8 mouse cellular contexts compared by ENCODE assay signal in genomic region chr6:94145430-94146205, GRCm38 (mm10).
DNase-seq lines count a peak whose midpoint lies in the region; ATAC-seq and TF ChIP-seq lines count a peak whose summit lies in the region.

No protein-coding gene starts in this region.

- no peak for DNase-seq in lung, embryonic 14.5 days
- DNase-seq in lung, adult 2 months, result no peak
- peak; percentile 40 to 65 for DNase-seq in gastrocnemius, adult 8-10 months (ENCODE audit: low spot score in 2 of 2)
- DNase-seq in kidney, adult 2 months, result peak; percentile 88
- DNase-seq in liver, postnatal 0 days, result no peak
- no peak for DNase-seq in left cerebral cortex, adult 9 months (ENCODE audit: low spot score in 2 of 2)

- H3K36me3 ChIP-seq in lung, embryonic 14.5 days (ENCODE audit: insufficient read depth), result no peaks in the 10 kb centered on the region
- no peaks in the 10 kb centered on the region for H3K36me3 ChIP-seq in kidney, adult 2 months (ENCODE audit: control insufficient read depth, insufficient read depth, low read length)
- H3K36me3 ChIP-seq in stomach, embryonic 14.5 days (ENCODE audit: control insufficient read depth, insufficient read depth, low read length), result no peaks in the 10 kb centered on the region
- no peaks in the 10 kb centered on the region for H3K36me3 ChIP-seq in liver, embryonic 12.5 days
- no peaks in the 10 kb centered on the region for H3K36me3 ChIP-seq in liver, postnatal 0 days (replicated peaks; ENCODE audit: insufficient read depth, low read length)

- H3K4me3 ChIP-seq in lung, embryonic 14.5 days (ENCODE audit: low read depth, low read length), result no peak overlapping the region
- no peak overlapping the region for H3K4me3 ChIP-seq in lung, adult 2 months (replicated peaks; ENCODE audit: extremely low read depth, low read depth, low read length)
- no peak overlapping the region for H3K4me3 ChIP-seq in kidney, adult 2 months (ENCODE audit: insufficient read depth, low read depth, low read length)
- H3K4me3 ChIP-seq in stomach, embryonic 14.5 days (ENCODE audit: low read depth, low read length), result no peak overlapping the region
- no peak overlapping the region for H3K4me3 ChIP-seq in liver, embryonic 12.5 days
- no peak overlapping the region for H3K4me3 ChIP-seq in liver, postnatal 0 days (ENCODE audit: low read depth, low read length)

- ATAC-seq in lung, embryonic 14.5 days (ENCODE audit: insufficient read depth), result 0 out of 2 replicates have a peak, but pooled peaks have one; percentile 58
- ATAC-seq in stomach, embryonic 14.5 days (ENCODE audit: insufficient number of reproducible peaks, insufficient read depth, low FRiP score, low read depth), result no peak
- ATAC-seq in liver, embryonic 12.5 days, result no peak
- ATAC-seq in liver, postnatal 0 days, result no peak

- H3K4me2 ChIP-seq in lung, embryonic 14.5 days, result no peak overlapping the region
- H3K4me2 ChIP-seq in stomach, embryonic 14.5 days (replicated peaks; ENCODE audit: low read depth, low read length), result no peak overlapping the region
- no peak overlapping the region for H3K4me2 ChIP-seq in liver, embryonic 12.5 days
- H3K4me2 ChIP-seq in liver, postnatal 0 days (ENCODE audit: low read depth, low read length), result no peak overlapping the region

- TF ChIP-seq POLR2A in lung, adult 2 months (IDR thresholded peaks at IDR 0.05; ENCODE audit: borderline replicate concordance, extremely low read depth, low read depth, low read length), result no peak
- no peak for TF ChIP-seq POLR2A in kidney, adult 2 months (IDR thresholded peaks at IDR 0.05; ENCODE audit: low read depth, low read length)

- 79% methylated on average over 8 of the region's 8 CpGs for WGBS in lung, embryonic 14.5 days
- WGBS in lung, adult 2 months, result 63% methylated on average over 8 of the region's 8 CpGs
- WGBS in kidney, adult 2 months, result 70% methylated on average over 8 of the region's 8 CpGs
- WGBS in stomach, embryonic 14.5 days, result 88% methylated on average over 8 of the region's 8 CpGs
- 74% methylated on average over 8 of the region's 8 CpGs for WGBS in liver, embryonic 12.5 days (ENCODE audit: insufficient replicate concordance)
- 72% methylated on average over 8 of the region's 8 CpGs for WGBS in liver, postnatal 0 days (ENCODE audit: insufficient replicate concordance)

- H3K9ac ChIP-seq in lung, embryonic 14.5 days, result no peak overlapping the region
- H3K9ac ChIP-seq in stomach, embryonic 14.5 days (replicated peaks; ENCODE audit: low read depth, low read length), result no peak overlapping the region
- no peak overlapping the region for H3K9ac ChIP-seq in liver, embryonic 12.5 days
- H3K9ac ChIP-seq in liver, postnatal 0 days (replicated peaks), result no peak overlapping the region

- no peak for TF ChIP-seq CTCF in lung, embryonic 14.5 days (IDR thresholded peaks at IDR 0.05; ENCODE audit: low read depth)
- no peak for TF ChIP-seq CTCF in lung, adult 2 months (IDR thresholded peaks at IDR 0.05; ENCODE audit: insufficient read depth, low read length)
- TF ChIP-seq CTCF in kidney, adult 2 months (conservative IDR thresholded peaks at IDR 0.05; ENCODE audit: insufficient read depth, insufficient read length, low read depth, low read length), result no peak
- no peak for TF ChIP-seq CTCF in liver, postnatal 0 days (IDR thresholded peaks at IDR 0.05; ENCODE audit: low read depth)

- H3K9me3 ChIP-seq in lung, embryonic 14.5 days (ENCODE audit: low read depth, low read length), result no peaks in the 10 kb centered on the region
- no peaks in the 10 kb centered on the region for H3K9me3 ChIP-seq in stomach, embryonic 14.5 days (ENCODE audit: control insufficient read depth, low read depth, low read length)
- H3K9me3 ChIP-seq in liver, embryonic 12.5 days (replicated peaks), result no peaks in the 10 kb centered on the region
- no peaks in the 10 kb centered on the region for H3K9me3 ChIP-seq in liver, postnatal 0 days (ENCODE audit: low read length)

- no peaks in the 10 kb centered on the region for H3K27me3 ChIP-seq in lung, embryonic 14.5 days (ENCODE audit: insufficient read depth, low read length)
- H3K27me3 ChIP-seq in kidney, adult 2 months (replicated peaks; ENCODE audit: control insufficient read depth, insufficient read depth, low read length), result no peaks in the 10 kb centered on the region
- H3K27me3 ChIP-seq in stomach, embryonic 14.5 days (ENCODE audit: control insufficient read depth, insufficient read depth, low read length), result no peaks in the 10 kb centered on the region
- no peaks in the 10 kb centered on the region for H3K27me3 ChIP-seq in liver, embryonic 12.5 days (replicated peaks)
- H3K27me3 ChIP-seq in liver, postnatal 0 days (ENCODE audit: insufficient read depth, low read length), result no peaks in the 10 kb centered on the region

- no peak for TF ChIP-seq EP300 in liver, postnatal 0 days (IDR thresholded peaks at IDR 0.05; ENCODE audit: low read depth)

- H3K4me1 ChIP-seq in lung, embryonic 14.5 days (ENCODE audit: insufficient read depth), result peaks cover 19% of the 10 kb centered on the region
- peaks cover 4% of the 10 kb centered on the region; the same call in 1 of the 2 replicates for H3K4me1 ChIP-seq in lung, adult 2 months (ENCODE audit: control insufficient read depth, insufficient read depth, low read length)
- peaks cover 3% of the 10 kb centered on the region; the same call in 1 of the 2 replicates for H3K4me1 ChIP-seq in kidney, adult 2 months (ENCODE audit: control insufficient read depth, insufficient read depth, low read length)
- H3K4me1 ChIP-seq in stomach, embryonic 14.5 days (ENCODE audit: control insufficient read depth, insufficient read depth, low read length), result peaks cover 24% of the 10 kb centered on the region
- 0 out of 2 replicates have a peak, but pooled peaks cover 8% of the 10 kb centered on the region for H3K4me1 ChIP-seq in liver, embryonic 12.5 days
- H3K4me1 ChIP-seq in liver, postnatal 0 days (ENCODE audit: insufficient read depth), result no peaks in the 10 kb centered on the region

- H3K27ac ChIP-seq in lung, embryonic 14.5 days (ENCODE audit: low read depth), result peak overlapping the region; percentile 9
- H3K27ac ChIP-seq in kidney, adult 2 months (ENCODE audit: insufficient read depth, low read depth, low read length), result no peak overlapping the region
- peak overlapping the region; percentile 2; the same call in 1 of the 2 replicates for H3K27ac ChIP-seq in stomach, embryonic 14.5 days (ENCODE audit: low read length)
- H3K27ac ChIP-seq in liver, embryonic 12.5 days, result no peak overlapping the region
- no peak overlapping the region for H3K27ac ChIP-seq in liver, postnatal 0 days (ENCODE audit: low read depth)

Comparison
In these comparisons a context has a peak if more than half of its experiments do, and no peak if none do; other contexts are left out.
1. DNase-seq: peak in gastrocnemius, adult 8-10 months (2 of 2) and kidney, adult 2 months (single experiment); none in lung, embryonic 14.5 days (single experiment), lung, adult 2 months (single experiment), liver, postnatal 0 days (single experiment) and left cerebral cortex, adult 9 months (0 of 2).
2. H3K27ac ChIP-seq: peak in lung, embryonic 14.5 days (single experiment) and stomach, embryonic 14.5 days (single experiment); none in kidney, adult 2 months (single experiment), liver, embryonic 12.5 days (single experiment) and liver, postnatal 0 days (single experiment).